Mouse (Mus musculus) CH12.LX (cell line): ENCODE data around the gene Rhbdl1. TPM values are rescaled to one million over a fixed set of nuclear protein-coding genes. Genes with fewer than 3 reads are reported as not detected.

Experiments
- DNase-seq: peaks from one replicate; pipeline ENCODE4 v3.0.0-alpha.2; 2013; ENCODE audit errors: extremely low read depth
- H3K27ac ChIP-seq: 2 replicates; pipeline ENCODE4 v1.5.1; 2012; ENCODE audit warnings: low read depth, mild to moderate bottlenecking, control low read depth, moderate library complexity; ENCODE audit not compliant: insufficient read depth
- H3K27me3 ChIP-seq: replicated peaks from 2 replicates; pipeline ENCODE3; 2012; ENCODE audit warnings: inconsistent platforms
- H3K36me3 ChIP-seq, 2 experiments: replicated peaks in 1 of 2; 2 replicates each; pipeline versions ENCODE3 to v1.6.1; 2012; ENCODE audit warnings: inconsistent platforms in 1 of 2, low read length in 1 of 2, mild to moderate bottlenecking in 1 of 2, mixed read lengths in 1 of 2, moderate library complexity in 1 of 2; ENCODE audit not compliant: control insufficient read depth in 1 of 2, insufficient read depth in 1 of 2
- H3K4me1 ChIP-seq, 2 experiments: 2 replicates each; pipeline ENCODE4 v1.6.1; 2012; ENCODE audit warnings: inconsistent platforms in 1 of 2, moderate library complexity in 1 of 2; ENCODE audit not compliant: insufficient read depth in 2 of 2, control insufficient read depth in 1 of 2
- H3K4me2 ChIP-seq: 2 replicates; pipeline ENCODE4 v1.6.1; 2012; ENCODE audit warnings: low read depth, mild to moderate bottlenecking, control low read depth; ENCODE audit not compliant: poor library complexity, insufficient read depth, severe bottlenecking
- H3K4me3 ChIP-seq, 3 experiments: fragments of 150-350 bp in 1 of 3; sonication (generic) in 1 of 3; replicated peaks in 1 of 3; 2 replicates each; pipeline versions ENCODE3 to v1.5.1; 2011 to 2012; ENCODE audit warnings: low read depth in 2 of 3, low read length in 2 of 3, mild to moderate bottlenecking in 2 of 3, moderate library complexity in 2 of 3, control low read depth in 1 of 3, improper control_type of control experiment in 1 of 3, inconsistent platforms in 1 of 3, mixed read lengths in 1 of 3; ENCODE audit not compliant: poor library complexity in 1 of 3
- H3K79me2 ChIP-seq: replicated peaks from 2 replicates; pipeline ENCODE4 v1.6.1; 2012; ENCODE audit warnings: mild to moderate bottlenecking, moderate library complexity; ENCODE audit not compliant: control insufficient read depth, poor library complexity, insufficient read depth, severe bottlenecking; ENCODE audit errors: extremely low read depth
- H3K9ac ChIP-seq: 2 replicates; pipeline ENCODE4 v1.6.1; 2012; ENCODE audit warnings: low read depth, mild to moderate bottlenecking, control low read depth, moderate library complexity; ENCODE audit not compliant: insufficient read depth
- H3K9me3 ChIP-seq: replicated peaks from 2 replicates; pipeline ENCODE3; 2012; ENCODE audit warnings: low read length, inconsistent platforms, mixed read lengths
- CTCF ChIP-seq, 2 experiments: IDR thresholded peaks in 1 of 2; conservative IDR thresholded peaks in 1 of 2; 2 replicates each; pipeline ENCODE4 v1.5.1; 2011 to 2012; ENCODE audit warnings: low read depth in 2 of 2, low read length in 2 of 2, improper control_type of control experiment in 1 of 2, inconsistent platforms in 1 of 2, mild to moderate bottlenecking in 1 of 2, moderate library complexity in 1 of 2
- E2F4 ChIP-seq: IDR thresholded peaks from 2 replicates; pipeline ENCODE4 v1.6.1; 2011; ENCODE audit warnings: low read depth, low read length, improper control_type of control experiment; ENCODE audit not compliant: insufficient replicate concordance
- ETS1 ChIP-seq: conservative IDR thresholded peaks from 2 replicates; pipeline ENCODE4 v1.6.1; 2012; ENCODE audit warnings: low read depth, mild to moderate bottlenecking, inconsistent platforms, low read length, improper control_type of control experiment, moderate library complexity
- JUND ChIP-seq: conservative IDR thresholded peaks from 2 replicates; pipeline ENCODE4 v1.6.1; 2011; ENCODE audit warnings: low read depth, low read length, improper control_type of control experiment
- KAT2A ChIP-seq: IDR thresholded peaks from 2 replicates; pipeline ENCODE4 v1.6.1; 2012; ENCODE audit warnings: low read length, improper control_type of control experiment, inconsistent platforms; ENCODE audit not compliant: insufficient replicate concordance
- MAFK ChIP-seq: IDR thresholded peaks from 2 replicates; pipeline ENCODE4 v1.6.1; 2011; ENCODE audit warnings: low read length, improper control_type of control experiment; ENCODE audit not compliant: insufficient replicate concordance
- MAX ChIP-seq: IDR thresholded peaks from 2 replicates; pipeline ENCODE4 v1.6.1; 2011; ENCODE audit warnings: low read length, improper control_type of control experiment
- MEF2A ChIP-seq: IDR thresholded peaks from 2 replicates; pipeline ENCODE4 v1.6.1; 2014; ENCODE audit warnings: low read depth, mild to moderate bottlenecking, inconsistent platforms, low read length, improper control_type of control experiment, borderline replicate concordance
- MXI1 ChIP-seq: IDR thresholded peaks from 2 replicates; pipeline ENCODE4 v1.6.1; 2011; ENCODE audit warnings: mild to moderate bottlenecking, low read depth, low read length, improper control_type of control experiment
- NELFE ChIP-seq: IDR thresholded peaks from 2 replicates; pipeline ENCODE4 v1.6.1; 2011; ENCODE audit warnings: low read depth, low read length, improper control_type of control experiment
- NRF1 ChIP-seq: IDR thresholded peaks from 2 replicates; pipeline ENCODE4 v1.6.1; 2014; ENCODE audit warnings: low read depth, mild to moderate bottlenecking, inconsistent platforms, low read length, improper control_type of control experiment, moderate library complexity
- PAX5 ChIP-seq: IDR thresholded peaks from 2 replicates; pipeline ENCODE4 v1.6.1; 2012; ENCODE audit warnings: low read length, inconsistent platforms, mixed read lengths
- SIN3A ChIP-seq: IDR thresholded peaks from 2 replicates; pipeline ENCODE4 v1.6.1; 2012; ENCODE audit warnings: low read length, improper control_type of control experiment, inconsistent platforms
- TBP ChIP-seq: conservative IDR thresholded peaks from 2 replicates; pipeline ENCODE4 v1.6.1; 2011; ENCODE audit warnings: low read depth, low read length, improper control_type of control experiment
- TCF12 ChIP-seq: IDR thresholded peaks from 2 replicates; pipeline ENCODE4 v1.6.1; 2014; ENCODE audit warnings: low read depth, mild to moderate bottlenecking, inconsistent platforms, low read length, improper control_type of control experiment
- ZC3H11A ChIP-seq: IDR thresholded peaks from 2 replicates; pipeline ENCODE4 v1.6.1; 2012; ENCODE audit warnings: low read depth, mild to moderate bottlenecking, inconsistent platforms, low read length, improper control_type of control experiment
- ZNF384 ChIP-seq: IDR thresholded peaks from 2 replicates; pipeline ENCODE4 v1.6.1; 2012; ENCODE audit warnings: low read depth, low read length, improper control_type of control experiment, inconsistent platforms
- dilution Hi-C: fragments of 300-500 bp; cut with MboI; formaldehyde crosslinking; loops from 2 replicates; pipeline ENCODE4 v1.14.3; 2020; ENCODE audit warnings: low sequenced_read_pairs; ENCODE audit not compliant: extremely low pct_unique_long_range_greater_than_20kb, extremely low pct_ligation_motif_present
- in situ Hi-C: fragments of 300-500 bp; cut with MboI; formaldehyde crosslinking; loops from 3 replicates; pipeline ENCODE4 v1.14.3; 2019; ENCODE audit warnings: low sequenced_read_pairs, low pct_ligation_motif_present, low pct_unique_long_range_greater_than_20kb, mixed read lengths
- polyA plus RNA-seq: library from polyadenylated mRNA; unstranded; fragments of >175 nt; gene quantifications from 2 replicates; pipeline ENCODE4 v1.2.1, GENCODE M21; 2012; ENCODE audit warnings: low read depth; ENCODE audit not compliant: insufficient read length
- total RNA-seq, 2 experiments: library from RNA; depleted of rRNA; stranded (reverse); fragments of 300-350 nt in 1 of 2; fragments of >200 nt in 1 of 2; gene quantifications; 2 replicates each; pipeline ENCODE4 v1.2.3; 2012 to 2014

The Rhbdl1 gene
- total and polyA plus RNA-seq, 3 experiments = 1.9 to 2.8 TPM; not detected in 1

GRCm38 (mm10) chr17:25866172-25866571 is 29.1 kb upstream of the Rhbdl1 start:
- TF ChIP-seq TCF12 = no peak
- TF ChIP-seq MAFK = no peak
- TF ChIP-seq CTCF (conservative IDR thresholded peaks at IDR 0.05 in 1 of 2, IDR thresholded peaks at IDR 0.05 in 1 of 2; ENCODE audit: low read depth in 2 of 2, low read length in 2 of 2) = no peak
- TF ChIP-seq MEF2A = no peak
- no peak for TF ChIP-seq SIN3A
- no peak for TF ChIP-seq TBP
- TF ChIP-seq PAX5 = no peak
- TF ChIP-seq NELFE = no peak
- TF ChIP-seq MXI1 = no peak
- TF ChIP-seq ZC3H11A = no peak
- no peak for TF ChIP-seq JUND
- TF ChIP-seq KAT2A = no peak
- TF ChIP-seq NRF1 = no peak
- TF ChIP-seq, all 38 proteins: peak for 0
- H3K79me2 ChIP-seq = no peaks in the 10 kb centered on the region
- H3K9me3 ChIP-seq = no peaks in the 10 kb centered on the region

GRCm38 (mm10) chr17:25865288-25865687 is 28.2 kb upstream of the Rhbdl1 start:
- no peak overlapping the region for H3K4me2 ChIP-seq
- no peaks in the 10 kb centered on the region for H3K9me3 ChIP-seq
- TF ChIP-seq MAX (no peak), TBP (no peak), SIN3A (no peak), E2F4 (no peak), ETS1 (no peak), ZNF384 (no peak), PAX5 (no peak), MXI1 (no peak), NRF1 (no peak), JUND (no peak)
- H3K27ac ChIP-seq = no peak overlapping the region
- H3K4me1 ChIP-seq = peaks cover 9 to 34% of the 10 kb centered on the region in 2 experiments
- DNase-seq = no peak
- no peaks in the 10 kb centered on the region for H3K79me2 ChIP-seq
- H3K4me3 ChIP-seq = no peak overlapping the region
- H3K27me3 ChIP-seq = peaks cover 47% of the 10 kb centered on the region
- no peak overlapping the region for H3K9ac ChIP-seq
- in situ Hi-C loops = no loop called here
- no peaks in the 10 kb centered on the region for H3K36me3 ChIP-seq
- dilution Hi-C loops = no loop called here

More at GRCm38 (mm10) chr17:25866172-25866571, 29.1 kb upstream of the Rhbdl1 start:
- DNase-seq = no peak
- H3K4me3 ChIP-seq = no peak overlapping the region
- peaks cover 50% of the 10 kb centered on the region for H3K27me3 ChIP-seq
- in situ Hi-C loops = no loop called here
- H3K4me2 ChIP-seq = no peak overlapping the region
- H3K9ac ChIP-seq = no peak overlapping the region
- peaks cover 4 to 28% of the 10 kb centered on the region in 2 experiments; a peak in 3 of 4 replicates for H3K4me1 ChIP-seq
- H3K36me3 ChIP-seq = no peaks in the 10 kb centered on the region
- dilution Hi-C loops = no loop called here
- H3K27ac ChIP-seq = no peak overlapping the region
